Mouse (Mus musculus) heart, postnatal 0 days (tissue): Measurements from ENCODE around the gene Zw10. TPM values are rescaled to one million over a fixed set of nuclear protein-coding genes. Genes with fewer than 3 reads are reported as not detected.

Experiments
- ATAC-seq: fragments of 200-750 bp; cut with Nextera tagmentation; 2 replicates; pipeline ENCODE4 v1.8.0; 2017; ENCODE audit warnings: low read depth, moderate number of reproducible peaks, moderate library complexity; ENCODE audit not compliant: insufficient read depth
- DNase-seq: peaks from one replicate; pipeline ENCODE4 v3.0.0-alpha.2; 2016; ENCODE audit warnings: low spot score
- H3K27ac ChIP-seq: fragments of 300-500 bp; sonication (generic); 2 replicates; pipeline ENCODE4 v1.5.1; 2014; ENCODE audit warnings: low read depth, mild to moderate bottlenecking
- H3K27me3 ChIP-seq: fragments of 300-500 bp; sonication (generic); 2 replicates; pipeline ENCODE4 v1.6.1; 2014; ENCODE audit warnings: low read length, mixed read lengths; ENCODE audit not compliant: control insufficient read depth, insufficient read depth
- H3K36me3 ChIP-seq: fragments of 300-500 bp; sonication (generic); replicated peaks from 2 replicates; pipeline ENCODE4 v1.6.1; 2014; ENCODE audit warnings: low read length, mixed read lengths; ENCODE audit not compliant: control insufficient read depth, insufficient read depth
- H3K4me1 ChIP-seq: fragments of 300-500 bp; sonication (generic); 2 replicates; pipeline ENCODE4 v1.6.1; 2014; ENCODE audit warnings: antibody characterized with exemption; ENCODE audit not compliant: control insufficient read depth, insufficient read depth
- H3K4me2 ChIP-seq: fragments of 300-500 bp; sonication (generic); 2 replicates; pipeline ENCODE4 v1.6.1; 2014; ENCODE audit warnings: low read depth, mild to moderate bottlenecking, low read length, moderate library complexity
- H3K4me3 ChIP-seq: fragments of 300-500 bp; sonication (generic); 2 replicates; pipeline ENCODE4 v1.5.1; 2014; ENCODE audit warnings: low read depth, low read length
- H3K9ac ChIP-seq: fragments of 300-500 bp; sonication (generic); replicated peaks from 2 replicates; pipeline ENCODE4 v1.6.1; 2014; ENCODE audit warnings: low read depth, low read length, mixed read lengths
- H3K9me3 ChIP-seq: fragments of 300-500 bp; sonication (generic); replicated peaks from 2 replicates; pipeline ENCODE4 v1.6.1; 2016; ENCODE audit warnings: low read length; ENCODE audit not compliant: control insufficient read depth
- CTCF ChIP-seq: IDR thresholded peaks from 2 replicates; pipeline ENCODE4 v1.5.1; 2016; ENCODE audit warnings: antibody characterized with exemption, control low read depth, low read depth
- EP300 ChIP-seq: IDR thresholded peaks from 2 replicates; pipeline ENCODE4 v1.6.1; 2016; ENCODE audit warnings: antibody characterized with exemption, low read depth
- WGBS: fragments of 180-500 bp; shearing (Covaris S2); extraction: QIAGEN DNeasy Blood & Tissue Kit; methylation state at CpG from one replicate; pipeline ENCODE4 v1.1.7; 2014; 5-methylcytosine and 5-hydroxymethylcytosine counted together
- polyA plus RNA-seq: library from polyadenylated mRNA; unstranded; fragments of >200 nt; fragmentation: Nextera tagmentation; extraction: Ambion mirVana; gene quantifications from 2 replicates; pipeline ENCODE4 v1.2.1, GENCODE M21; 2015
- total RNA-seq: library from RNA; depleted of rRNA; stranded (reverse); fragments of >200 nt; gene quantifications from 2 replicates; pipeline ENCODE4 v1.2.3, GENCODE M21; 2014; ENCODE audit warnings: low replicate concordance; rRNA removed

The Zw10 gene
- total and polyA plus RNA-seq, 2 experiments from 2014 or later: 10.4 to 15.4 TPM

GRCm38 (mm10) chr9:49111296-49111695, 55.9 kb downstream of the Zw10 start:
- TF ChIP-seq EP300: no peak
- no peak for TF ChIP-seq CTCF
- Histone ChIP-seq H3K4me1 (no peaks in the 10 kb centered on the region), H3K27me3 (no peaks in the 10 kb centered on the region), H3K36me3 (no peaks in the 10 kb centered on the region), H3K4me2 (no peak overlapping the region), H3K4me3 (no peak overlapping the region), H3K9me3 (no peaks in the 10 kb centered on the region), H3K9ac (no peak overlapping the region), H3K27ac (no peak overlapping the region)
- ATAC-seq (no peak), DNase-seq (no peak)
- whole genome bisulfite sequencing: 64% methylated on average over 5 of the region's 5 CpGs

- no peak for ATAC-seq
- peaks cover 3% of the 10 kb centered on the region; the same call in 1 of the 2 replicates for H3K9me3 ChIP-seq
- H3K9ac ChIP-seq: no peak overlapping the region
- H3K36me3 ChIP-seq: no peaks in the 10 kb centered on the region
- H3K27me3 ChIP-seq: no peaks in the 10 kb centered on the region
- no peak for DNase-seq
- H3K4me1 ChIP-seq: no peaks in the 10 kb centered on the region
- TF ChIP-seq EP300 (no peak), CTCF (no peak)
- no peak overlapping the region for H3K4me2 ChIP-seq
- WGBS: 34% methylated on average over 3 of the region's 3 CpGs
- no peak overlapping the region for H3K27ac ChIP-seq
- H3K4me3 ChIP-seq: no peak overlapping the region
Observed at GRCm38 (mm10) chr9:49118271-49118825, 62.9 kb downstream of the Zw10 start.

GRCm38 (mm10) chr9:49119759-49120158, 64.3 kb downstream of the Zw10 start:
- Histone ChIP-seq H3K9ac (no peak overlapping the region), H3K4me1 (no peaks in the 10 kb centered on the region), H3K9me3 (peaks cover 3% of the 10 kb centered on the region; the same call in 1 of the 2 replicates), H3K27me3 (no peaks in the 10 kb centered on the region), H3K4me2 (no peak overlapping the region), H3K27ac (no peak overlapping the region), H3K4me3 (no peak overlapping the region), H3K36me3 (no peaks in the 10 kb centered on the region)
- ATAC-seq: no peak
- WGBS: 69% methylated on average over 4 of the region's 4 CpGs
- no peak for TF ChIP-seq CTCF
- DNase-seq: no peak

GRCm38 (mm10) chr9:49125706-49126105, 70.3 kb downstream of the Zw10 start:
- ATAC-seq: no peak
- TF ChIP-seq EP300 (no peak), CTCF (no peak)
- Histone ChIP-seq H3K4me1 (no peaks in the 10 kb centered on the region), H3K9ac (no peak overlapping the region), H3K4me3 (no peak overlapping the region), H3K4me2 (no peak overlapping the region), H3K36me3 (no peaks in the 10 kb centered on the region), H3K27me3 (no peaks in the 10 kb centered on the region), H3K9me3 (peaks cover 3% of the 10 kb centered on the region; the same call in 1 of the 2 replicates), H3K27ac (no peak overlapping the region)
- DNase-seq: no peak
- WGBS: 65% methylated on average over 7 of the region's 7 CpGs

Other genes starting within 250 kb of the Zw10 start
- gene Zbtb16, start 219.4 kb upstream of the Zw10 start, total RNA-seq: 54.7 and 65.0 TPM in 2 replicates
- gene Zbtb16, start 219.4 kb upstream of the Zw10 start, polyA plus RNA-seq: 1.8 and 5.0 TPM in 2 replicates
- gene Htr3a, start 144.5 kb upstream of the Zw10 start, total RNA-seq: 1.9 and 3.2 TPM in 2 replicates
- 0.11 and 0.54 TPM in 2 replicates for gene Htr3a, start 144.5 kb upstream of the Zw10 start, polyA plus RNA-seq
- not detected in 2 replicates for gene Htr3b, start 90.6 kb upstream of the Zw10 start, total RNA-seq
- not detected in 2 replicates for gene Htr3b, start 90.6 kb upstream of the Zw10 start, polyA plus RNA-seq
- 102 and 136 TPM in 2 replicates for gene Usp28, start 70.2 kb upstream of the Zw10 start, total RNA-seq
- 87.2 and 93.1 TPM in 2 replicates for gene Usp28, start 70.2 kb upstream of the Zw10 start, polyA plus RNA-seq
- not detected in 2 replicates for gene Tmprss5, start 25.6 kb downstream of the Zw10 start, total RNA-seq
- not detected in 2 replicates for gene Tmprss5, start 25.6 kb downstream of the Zw10 start, polyA plus RNA-seq
- gene Gm4894, start 194.9 kb downstream of the Zw10 start, total RNA-seq: not detected in 2 replicates
- gene Gm4894, start 194.9 kb downstream of the Zw10 start, polyA plus RNA-seq: not detected in 2 replicates